Mouse (Mus musculus) kidney, adult 18-20 months (tissue): ENCODE results near the gene Hao2.

ENCODE experiments used
- DNase-seq: peaks from one replicate; pipeline ENCODE4 v3.0.0; 2021

Hao2 gene

DNA sequence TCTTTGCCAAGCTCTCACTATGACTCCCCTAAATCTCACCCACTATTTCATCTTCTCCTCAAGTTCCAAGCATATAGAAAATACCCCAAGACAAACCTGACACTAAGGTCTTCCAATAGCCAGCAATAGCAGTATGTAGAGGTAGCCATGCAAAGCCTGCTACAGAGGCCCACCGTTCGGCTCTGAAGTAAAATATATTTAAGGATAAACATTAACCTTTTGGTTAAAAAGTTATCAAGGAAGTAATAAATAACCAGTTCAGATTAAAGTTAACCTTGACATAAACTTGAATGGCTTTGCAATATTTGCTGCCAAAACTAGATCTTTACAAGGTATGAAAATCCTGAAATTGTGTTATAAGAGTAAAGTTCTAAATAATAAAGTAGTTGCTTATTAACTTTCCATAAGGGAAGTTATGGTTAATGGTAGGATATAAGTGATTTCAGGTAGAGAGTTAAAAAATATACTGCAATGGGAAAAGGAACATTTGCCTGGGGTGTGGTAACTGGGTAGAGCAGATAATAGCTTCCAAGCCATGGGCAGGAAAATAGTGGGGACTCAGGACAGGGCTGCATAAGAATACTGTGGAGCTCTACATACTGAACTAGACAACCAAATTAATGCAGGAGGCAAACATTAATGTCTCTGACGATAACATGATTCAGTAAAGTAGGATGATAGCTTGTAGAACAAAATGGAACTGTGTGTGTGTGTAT lies at the start of gene Hao2:
Gene Hao2, minus strand, starts transcription at position 183 of the 716 bp plus-strand sequence.
- peak; percentile 40 for DNase-seq

DNA sequence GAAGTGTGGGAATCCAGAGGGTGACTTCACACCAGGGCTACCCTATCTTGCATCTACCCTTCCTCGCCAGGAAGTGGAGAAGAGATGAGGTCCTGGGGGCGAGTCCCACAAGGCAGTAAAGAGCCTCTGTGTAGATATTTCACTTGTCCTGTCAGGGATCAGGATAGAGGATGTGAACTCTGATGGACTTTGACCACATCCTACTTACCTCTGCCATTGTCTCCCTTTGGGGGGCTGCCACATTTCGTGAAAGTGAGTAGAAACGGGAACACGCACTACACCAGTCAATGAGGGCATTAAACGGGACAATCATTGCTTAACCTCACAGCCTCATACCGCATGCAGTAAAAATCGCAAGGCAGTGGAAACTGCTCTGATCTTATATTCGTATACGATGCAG lies 48.6 kb upstream of the Hao2 start:
- DNase-seq: no peak

DNA sequence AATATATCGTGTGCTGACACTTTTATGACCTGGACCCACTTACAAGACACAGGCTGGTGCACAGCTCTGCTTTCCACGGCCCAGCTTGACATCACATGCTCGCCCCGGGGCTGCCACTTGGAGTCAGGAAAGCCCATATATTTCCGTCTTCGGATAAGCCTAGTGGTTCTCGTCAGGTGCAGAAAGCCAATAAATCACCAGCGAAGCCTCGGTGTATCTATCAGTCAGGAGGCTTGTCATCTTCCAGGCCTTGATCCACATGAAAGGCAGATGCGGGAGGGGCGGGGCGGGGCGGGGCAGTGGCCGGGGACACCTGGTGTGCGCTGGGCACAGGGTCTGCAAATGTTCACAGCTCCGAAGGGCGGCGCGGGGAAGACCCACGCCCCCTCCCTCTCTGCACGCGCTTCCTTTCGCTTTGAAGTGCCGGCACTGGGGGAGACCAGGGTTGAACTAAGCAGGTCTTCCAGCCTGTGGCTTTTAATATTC lies 48.1 kb upstream of the Hao2 start:
- DNase-seq: no peak

DNA sequence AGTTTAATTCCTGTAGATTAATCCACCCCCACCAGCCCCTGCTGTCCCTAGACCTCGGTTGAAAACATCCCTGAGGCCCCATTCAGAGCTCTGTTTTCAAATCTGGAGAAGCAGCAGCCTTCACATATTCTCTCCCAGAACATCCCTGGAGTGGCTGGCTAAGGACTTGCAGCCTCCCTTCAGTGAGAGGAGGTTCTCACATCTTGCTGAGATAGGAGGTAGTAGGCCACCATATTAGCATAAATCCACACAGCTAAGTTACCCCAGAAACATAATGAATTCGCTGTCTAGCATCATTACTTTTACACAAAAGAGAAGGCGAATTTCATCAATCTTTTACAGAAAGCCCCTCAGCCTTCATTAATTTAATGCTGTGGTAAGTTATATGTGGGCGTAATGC lies 47.2 kb upstream of the Hao2 start:
- DNase-seq: no peak

DNA sequence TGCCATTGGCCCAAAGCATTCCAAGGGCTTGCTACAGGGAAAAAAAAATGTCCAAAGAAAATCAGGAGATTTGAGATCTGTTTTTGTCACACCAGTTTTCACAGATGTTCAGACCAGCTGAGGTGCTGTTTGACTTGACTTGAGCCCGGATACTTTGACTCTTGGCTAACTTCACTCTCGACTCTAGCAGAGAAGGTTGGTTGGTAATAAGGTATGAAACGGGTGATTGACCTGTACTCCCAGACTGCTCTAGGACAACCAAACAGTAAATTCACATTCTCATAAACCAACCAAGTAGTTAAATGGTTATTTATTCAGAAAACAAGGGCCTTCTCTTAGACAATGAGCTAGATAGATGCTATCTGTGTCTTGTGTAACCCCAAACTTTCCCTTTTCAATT lies 43.4 kb upstream of the Hao2 start:
- DNase-seq: no peak

DNA sequence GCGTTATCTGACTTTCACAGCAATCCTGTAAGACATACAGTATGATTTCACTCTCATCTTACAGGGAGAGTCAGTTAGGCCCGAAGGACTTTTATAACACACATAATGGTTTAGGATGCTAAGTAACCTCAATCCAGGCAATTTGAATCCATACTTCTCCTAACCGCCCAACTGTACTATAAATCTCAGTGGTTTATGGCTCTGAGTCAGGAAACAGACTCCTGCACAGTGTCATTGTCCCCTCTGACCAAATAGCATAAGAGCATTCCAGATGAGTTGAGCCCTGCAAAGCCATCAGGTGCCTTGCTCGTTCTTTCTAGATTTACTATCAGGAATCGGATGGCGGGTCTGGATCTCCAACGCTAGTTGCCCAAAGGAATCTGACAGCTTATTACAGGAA lies 41.6 kb upstream of the Hao2 start:
- DNase-seq: no peak

DNA sequence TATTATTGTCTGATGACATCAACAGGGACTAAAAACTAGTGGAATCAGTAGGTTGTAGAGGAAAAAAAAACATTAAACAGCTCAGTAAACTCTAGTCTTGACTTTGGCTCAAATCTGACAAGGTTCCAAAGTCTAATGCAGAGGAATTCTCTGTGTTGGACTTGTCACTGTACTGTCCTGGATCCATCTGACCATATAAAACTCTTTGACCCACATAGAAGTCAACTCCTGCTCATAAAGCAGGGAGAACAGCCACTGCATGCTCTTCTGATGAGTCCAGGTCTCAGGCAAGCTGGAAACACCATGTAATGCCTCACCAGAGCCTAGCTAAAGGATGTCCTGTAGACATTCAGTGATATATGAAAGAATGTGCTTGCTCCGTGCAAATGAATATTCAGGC lies 41.0 kb upstream of the Hao2 start:
- DNase-seq: peak; percentile 46

DNA sequence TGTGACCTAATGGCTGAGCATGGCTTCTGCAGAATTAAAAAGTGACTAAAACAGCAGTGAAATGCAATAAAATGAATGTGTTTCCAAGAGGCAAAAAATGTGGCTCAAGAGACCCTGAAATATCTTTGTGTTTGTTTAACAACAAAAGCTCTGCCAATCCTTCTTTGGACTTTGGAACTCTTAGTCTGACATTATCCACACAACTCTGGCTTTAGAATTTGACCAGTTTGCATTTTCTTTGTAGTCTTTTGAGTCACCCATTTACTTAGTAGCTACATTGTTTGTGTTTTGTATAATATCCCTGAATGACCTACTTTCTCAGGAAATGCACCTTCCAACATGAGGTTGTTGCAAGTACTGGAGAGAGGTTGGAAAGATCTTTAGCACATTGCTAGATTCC lies 39.4 kb upstream of the Hao2 start:
- DNase-seq: no peak

DNA sequence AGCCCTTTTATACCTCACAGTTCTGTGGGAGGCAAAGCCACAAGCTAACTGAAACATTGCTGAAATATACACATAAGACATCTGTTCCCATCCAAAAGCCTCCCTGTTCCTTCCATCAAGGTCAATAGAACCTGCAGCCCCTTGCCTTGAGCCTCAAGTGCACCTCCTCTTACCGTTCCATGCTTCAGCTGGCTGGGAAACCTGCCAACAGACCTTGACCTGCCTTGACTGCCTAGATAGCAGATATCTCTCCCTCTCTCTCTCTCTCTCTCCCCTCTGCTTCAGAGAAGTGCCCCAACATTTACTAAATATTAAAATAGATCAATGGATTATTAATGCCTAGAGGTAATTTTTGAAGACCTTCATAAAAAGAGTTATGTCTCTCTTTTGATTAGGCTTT lies 38.8 kb upstream of the Hao2 start:
- peak; percentile 46 for DNase-seq

DNA sequence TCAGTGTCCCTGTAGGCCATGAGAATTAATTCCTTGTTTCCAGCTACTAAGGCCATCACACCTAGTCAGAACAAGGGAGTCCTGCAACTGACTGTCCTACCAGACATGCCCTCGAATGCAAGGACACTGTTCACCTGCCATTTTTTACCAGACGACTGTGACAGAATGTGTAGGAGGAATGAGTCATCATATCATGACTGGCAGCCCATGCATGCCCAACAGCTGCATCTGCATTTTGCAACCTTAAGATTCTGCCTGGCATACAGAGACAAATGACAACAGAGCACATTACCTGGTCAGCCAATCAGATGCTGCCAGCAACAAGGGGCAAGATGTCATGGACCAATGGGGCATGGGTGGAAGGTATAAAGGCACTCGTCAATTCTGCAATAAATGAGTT lies 27.4 kb upstream of the Hao2 start:
- no peak for DNase-seq

DNA sequence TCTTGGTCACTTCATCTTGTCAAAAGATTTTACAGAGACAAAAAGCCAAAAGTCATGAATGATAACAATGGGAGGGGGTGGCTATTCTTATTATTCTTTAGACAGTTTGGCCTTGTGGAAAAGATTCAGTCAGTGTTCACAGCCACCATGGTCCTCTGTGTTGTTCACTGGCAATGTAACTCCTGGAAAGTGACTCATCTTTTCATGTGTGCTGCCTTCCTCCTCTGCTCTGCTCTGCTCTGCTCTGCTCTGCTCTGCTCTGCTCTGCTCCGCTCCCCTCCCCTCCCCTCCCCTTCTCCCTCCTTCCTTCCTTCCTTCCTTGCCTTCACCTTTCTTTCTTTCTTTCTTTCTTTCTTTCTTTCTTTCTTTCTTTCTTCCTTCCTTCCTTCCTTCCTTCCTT lies 24.2 kb upstream of the Hao2 start:
- DNase-seq: no peak

DNA sequence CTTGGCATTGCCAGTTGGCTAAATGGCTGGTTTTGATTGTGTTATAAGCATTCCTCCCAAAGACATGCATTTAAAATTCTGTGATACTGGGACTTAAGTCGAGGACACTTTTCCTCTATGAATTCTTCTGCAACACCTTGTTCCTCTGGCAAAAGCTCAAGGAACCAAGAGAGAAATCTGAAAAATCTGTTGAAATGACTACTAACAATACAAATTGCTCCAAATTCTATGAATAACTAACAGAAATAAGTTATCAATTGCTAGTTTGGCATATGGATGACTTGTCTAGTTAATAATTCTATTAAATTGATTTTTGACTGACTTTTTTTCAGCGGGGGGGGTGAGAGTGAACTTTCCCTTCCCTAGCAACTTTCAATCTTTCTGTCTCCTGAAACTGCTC lies 23.8 kb upstream of the Hao2 start:
- DNase-seq: no peak

DNA sequence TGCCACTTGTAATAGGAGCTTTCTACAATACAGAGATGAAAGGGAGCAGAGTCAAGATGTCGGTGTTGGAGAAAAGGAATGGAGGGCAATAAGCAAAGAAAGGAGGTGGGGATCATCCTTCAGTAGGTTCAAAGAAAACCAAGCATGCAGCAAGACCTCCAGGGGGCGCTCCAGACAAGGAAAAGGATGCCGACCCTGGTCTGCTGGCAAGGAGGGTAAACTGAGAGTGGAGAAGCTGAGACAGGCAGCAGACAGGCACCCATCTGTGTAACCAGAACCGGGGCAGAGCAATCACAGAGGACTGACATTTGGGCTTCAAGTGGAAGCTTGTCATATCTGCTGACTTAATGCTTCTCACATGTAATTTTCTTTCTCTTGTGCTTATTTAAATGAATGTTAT lies 22.6 kb upstream of the Hao2 start:
- peak; percentile 64 for DNase-seq

DNA sequence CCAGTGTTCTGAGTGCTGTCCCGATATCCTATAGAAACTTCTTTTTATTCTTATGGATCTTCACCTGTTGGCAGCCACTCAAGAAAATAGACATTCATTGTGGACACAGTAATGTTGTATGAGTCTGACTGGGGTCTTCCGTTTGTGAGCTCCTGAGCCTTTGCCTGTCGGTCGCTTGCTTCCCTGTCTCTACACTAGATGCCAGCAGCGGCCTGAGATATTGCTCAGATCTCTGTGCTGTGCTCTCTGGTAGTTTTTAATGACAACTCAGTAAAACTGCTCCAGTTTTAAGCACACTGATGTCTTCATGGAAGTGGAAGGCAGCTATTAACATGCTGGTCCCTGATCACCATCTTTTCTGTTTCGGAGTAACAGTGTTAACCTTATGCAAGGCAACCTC lies 20.6 kb upstream of the Hao2 start:
- no peak for DNase-seq

DNA sequence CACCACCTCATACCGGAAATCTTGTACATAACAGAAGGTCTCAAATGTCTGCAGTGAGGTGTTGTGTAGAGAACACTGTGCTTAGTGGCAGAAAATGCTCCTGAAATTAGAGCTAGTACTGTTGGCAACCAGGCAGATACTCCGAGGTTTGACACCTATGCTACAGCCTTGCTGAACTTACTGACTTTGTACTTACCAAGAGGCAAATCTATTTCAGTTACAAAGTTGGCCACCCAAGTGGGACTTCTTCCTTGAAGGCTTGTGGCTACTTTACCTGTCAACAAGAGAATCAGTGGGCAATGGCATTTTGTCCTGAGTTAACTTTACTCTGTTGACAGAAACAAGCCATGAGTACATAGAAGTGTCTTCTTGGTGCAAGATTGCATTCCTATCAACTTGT lies 4.6 kb upstream of the Hao2 start:
- DNase-seq: no peak

DNA sequence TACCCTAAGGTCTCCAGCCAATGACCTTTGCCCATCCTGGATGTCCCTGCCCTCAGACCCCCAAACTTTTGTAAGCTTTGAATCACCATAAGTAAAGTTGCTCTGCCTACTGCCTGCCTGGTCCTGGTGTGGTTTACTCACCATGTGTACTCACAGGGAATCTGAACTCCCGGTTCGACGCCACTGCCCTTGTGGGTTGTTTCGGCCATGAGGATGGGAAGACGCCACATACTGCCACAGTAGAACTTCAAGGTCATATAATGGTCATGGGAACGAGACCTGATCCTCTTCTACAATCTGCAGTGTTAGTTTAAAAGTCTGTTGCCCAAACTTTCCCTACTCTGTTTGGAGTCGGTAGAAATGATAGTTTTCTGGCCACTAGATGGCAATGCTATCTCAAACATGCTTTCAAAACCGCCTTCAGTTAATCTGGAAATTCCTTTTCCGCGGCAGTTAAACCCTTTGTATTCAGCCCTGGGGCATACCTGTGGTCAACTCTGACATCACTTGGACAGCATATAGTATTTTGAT lies 2.1 kb upstream of the Hao2 start:
- peak; percentile 56 for DNase-seq

DNA sequence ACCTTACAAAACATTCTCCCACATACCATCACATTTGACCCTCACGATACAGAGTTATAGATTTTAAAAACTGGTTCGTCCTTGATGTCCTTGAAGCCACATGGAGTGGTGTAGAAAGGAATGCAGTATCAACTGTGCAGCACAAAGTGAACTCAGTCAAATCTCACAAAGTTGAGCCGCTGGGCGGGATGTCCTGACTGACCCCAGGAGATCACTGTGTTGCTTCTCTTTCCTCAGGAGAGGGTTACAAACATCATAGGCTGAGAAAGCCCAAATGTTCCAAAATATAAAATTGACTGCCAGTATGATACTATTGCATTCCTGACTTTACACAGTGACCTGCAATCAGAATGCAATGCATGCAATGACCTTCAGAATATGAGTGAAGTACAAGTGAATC lies 2.6 kb downstream of the Hao2 start:
- DNase-seq: peak; percentile 22

DNA sequence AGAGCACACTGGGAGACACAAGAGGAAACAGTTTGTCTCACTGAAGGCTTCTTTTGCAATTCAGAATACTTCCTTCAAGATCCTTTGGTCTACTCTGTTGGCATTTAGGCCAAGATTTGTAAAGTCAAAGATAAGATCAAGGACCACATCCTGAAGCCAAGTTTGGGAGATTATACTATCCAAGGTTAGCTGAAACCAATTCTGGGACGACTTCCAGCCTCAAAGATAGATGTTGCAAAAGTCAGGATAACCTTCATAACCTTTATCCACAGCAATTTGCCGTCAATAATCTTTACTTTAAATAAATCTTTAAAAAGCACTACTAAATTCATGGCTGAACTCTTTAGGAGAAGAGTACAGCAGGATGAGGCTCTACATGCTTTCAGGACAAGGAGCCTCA lies 4.8 kb downstream of the Hao2 start:
- DNase-seq: no peak

DNA sequence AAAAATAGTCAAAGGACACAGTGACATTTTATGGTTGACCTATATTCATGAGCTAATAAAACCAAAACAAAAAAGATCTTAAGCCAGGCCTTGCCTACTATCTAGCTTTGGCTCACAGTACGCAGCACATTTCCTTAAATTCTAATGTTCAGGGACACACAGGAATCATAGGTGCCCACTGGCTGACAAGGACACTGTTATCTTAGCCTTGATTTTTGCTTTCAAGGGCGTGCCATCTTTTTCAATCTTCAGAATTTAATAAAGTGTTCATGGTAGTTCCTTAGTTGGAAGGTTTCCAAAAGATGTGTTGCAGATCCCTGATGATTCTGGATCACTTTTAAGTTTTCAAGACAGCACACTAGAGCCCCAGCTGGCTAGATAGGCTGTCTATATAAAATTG lies 12.2 kb downstream of the Hao2 start:
- no peak for DNase-seq

DNA sequence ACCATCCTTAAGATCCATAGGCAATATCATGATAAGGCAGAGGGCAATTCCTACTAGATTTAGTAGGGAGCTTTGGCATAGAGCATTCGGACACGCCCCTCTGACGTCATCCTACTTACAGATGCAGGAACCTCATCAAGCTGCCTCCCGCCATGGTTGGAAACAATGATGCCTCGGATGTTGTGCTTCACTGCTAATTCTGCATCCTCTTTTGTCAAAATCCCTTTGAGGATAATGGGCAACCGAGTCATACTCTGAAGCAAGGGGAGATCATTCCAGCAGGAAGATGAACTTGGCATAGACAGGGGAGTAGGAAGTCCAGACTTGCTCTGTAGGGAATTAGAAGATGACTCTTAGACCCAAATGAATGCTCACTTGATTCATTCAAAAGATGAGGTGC lies 12.8 kb downstream of the Hao2 start:
- DNase-seq: no peak

DNA sequence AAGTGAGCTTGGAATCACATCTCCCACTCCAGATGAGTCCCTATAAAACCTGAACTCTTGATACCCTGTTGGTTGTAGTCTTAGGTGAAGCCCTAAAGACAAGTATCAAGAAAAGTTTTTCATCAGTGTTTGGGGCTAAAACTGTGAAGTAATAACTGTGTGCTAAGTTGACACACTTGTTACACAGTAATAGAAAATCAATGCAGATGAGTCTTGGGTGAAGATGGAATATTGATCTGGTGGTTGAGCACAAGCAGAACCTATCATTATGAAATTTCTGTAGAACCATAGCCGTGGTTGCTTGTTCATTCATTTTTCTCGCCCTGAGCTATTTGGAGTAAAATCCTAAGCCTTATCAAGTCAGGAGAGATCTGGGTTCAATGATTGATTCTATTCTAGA lies 24.8 kb downstream of the Hao2 start:
- no peak for DNase-seq

DNA sequence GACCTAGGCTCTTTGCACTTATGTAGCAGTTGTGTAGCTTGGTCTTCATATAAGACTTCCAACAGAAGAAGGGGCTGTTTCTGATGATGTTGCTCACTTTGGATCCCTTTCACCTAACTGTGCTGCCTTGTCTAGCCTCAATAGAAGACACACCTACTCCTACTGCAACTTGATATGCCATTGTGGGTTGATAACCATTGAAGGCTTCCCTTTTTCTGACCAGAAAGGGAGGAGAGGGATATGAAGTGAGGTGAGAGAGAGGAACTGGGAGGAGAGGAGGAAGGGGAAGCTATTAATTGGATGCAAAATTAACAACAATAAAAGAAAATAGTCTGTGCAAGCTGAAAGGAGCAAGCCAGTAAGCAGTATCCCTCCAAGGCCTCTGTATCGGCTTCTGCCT lies 30.2 kb downstream of the Hao2 start:
- DNase-seq: no peak

DNA sequence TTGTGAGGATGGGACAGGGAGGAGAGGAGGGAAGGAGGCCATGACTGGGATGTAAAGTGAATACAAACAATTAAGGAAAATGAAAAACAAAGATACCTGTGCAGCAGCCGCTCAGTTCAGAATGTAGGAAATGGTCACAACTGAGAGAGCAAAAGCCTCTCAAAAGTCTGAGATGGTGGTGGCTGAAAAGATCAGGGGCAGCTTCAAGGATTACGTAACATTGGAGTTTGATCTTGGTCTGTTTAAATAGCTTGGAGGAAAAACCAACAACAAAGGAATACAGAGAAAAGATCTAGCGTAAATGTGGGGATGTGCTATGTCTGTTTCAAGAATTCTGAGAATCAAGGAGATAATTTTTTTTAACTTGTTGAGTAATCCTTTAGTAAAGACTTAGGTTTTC lies 33.5 kb downstream of the Hao2 start, which contains the start of gene Hsd3b1:
Gene Hsd3b1, minus strand, starts transcription at position 219 of the 400 bp plus-strand sequence.
- no peak for DNase-seq

DNA sequence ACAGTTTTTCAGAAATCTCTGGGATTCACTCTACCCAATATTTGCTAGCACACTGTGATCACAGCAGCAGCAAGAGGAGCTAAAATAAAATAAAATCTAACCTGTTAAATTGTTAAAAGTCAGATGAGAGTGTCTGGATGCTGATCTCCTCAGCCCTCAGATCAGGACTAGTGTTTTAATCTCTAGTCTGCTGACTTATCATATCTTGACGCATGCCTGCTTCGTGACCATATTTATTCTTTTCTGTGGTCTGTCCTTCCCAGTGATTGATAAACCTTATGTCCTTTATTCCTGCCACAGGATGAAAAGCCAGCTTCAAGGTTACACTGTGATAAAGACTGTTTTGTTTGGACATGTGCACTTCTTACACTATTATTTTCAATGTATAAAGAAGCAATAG lies 35.0 kb downstream of the Hao2 start:
- DNase-seq: no peak

DNA sequence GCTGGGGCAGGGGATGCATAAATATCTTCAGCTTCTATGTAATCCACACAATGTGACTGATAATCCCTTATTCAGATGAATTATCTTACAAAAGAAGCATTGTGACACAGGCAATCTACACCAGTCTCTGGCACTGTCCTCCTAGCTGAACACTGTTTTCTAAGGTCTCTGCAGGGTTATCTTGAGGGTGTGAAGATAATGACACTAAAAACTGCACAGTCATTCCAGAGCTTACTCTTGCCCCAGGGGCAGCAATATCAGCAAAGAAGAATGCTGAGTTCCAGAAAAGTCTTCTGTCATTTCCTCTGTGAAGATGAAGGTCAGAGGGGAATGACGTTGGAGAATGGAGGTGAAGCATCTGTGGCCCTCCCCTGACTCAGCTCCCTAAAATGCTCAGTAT lies 36.1 kb downstream of the Hao2 start:
- DNase-seq: no peak
